Mouse (Mus musculus) adrenal gland, postnatal 14 days (tissue): ENCODE measurements at regions not wholly inside any gene's neighbourhood (a gene's known extent, or its start where the extent isn't known, plus 50 kb on each side); places are given as distances from the start of the nearest gene placed in this dataset.

ENCODE experiments used
- DNase-seq: peaks from one replicate; pipeline ENCODE4 v3.0.0; 2021; ENCODE audit warnings: mixed read lengths

GRCm38 (mm10) chr10:55767571-55767970 is 339.1 kb upstream of the Msl3l2 start:
- DNase-seq: peak; percentile 72

GRCm38 (mm10) chr10:55769642-55770041 is 337.1 kb upstream of the Msl3l2 start:
- no peak for DNase-seq

DNA sequence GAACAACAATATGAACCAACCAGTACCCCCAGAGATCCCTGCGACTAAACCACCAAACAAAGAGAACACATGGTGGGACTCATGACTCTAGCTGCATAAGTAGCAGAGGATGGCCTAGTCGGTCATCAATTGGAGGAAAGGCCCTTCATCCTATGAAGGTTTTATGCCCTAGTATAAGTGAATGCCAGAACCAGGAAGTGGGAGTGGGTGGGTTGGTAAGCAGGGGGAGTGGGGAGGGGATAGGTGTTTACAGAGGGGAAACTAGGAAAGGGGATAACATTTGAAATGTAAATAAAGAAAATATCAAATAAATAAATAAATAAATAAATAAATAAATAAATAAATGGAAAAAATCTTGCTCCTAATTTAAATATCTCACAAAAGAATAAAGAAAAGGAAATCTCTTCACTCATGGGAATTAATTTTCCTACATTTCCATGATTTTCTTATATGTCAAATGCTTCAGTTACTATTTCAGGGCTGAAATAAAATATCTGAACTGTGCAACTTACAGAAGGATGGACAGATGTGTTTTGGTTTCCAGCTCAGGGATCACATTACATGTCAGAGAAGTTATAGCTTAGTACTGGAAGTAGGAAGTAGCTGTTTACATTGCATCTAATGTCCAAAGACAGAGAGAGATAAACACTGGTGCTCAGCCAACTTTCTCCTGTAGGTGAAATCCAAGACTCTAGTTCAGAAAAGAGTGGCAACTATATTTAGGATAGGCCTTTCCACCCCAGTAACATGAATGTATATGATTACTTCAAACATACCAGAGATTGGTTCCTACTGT is 323.8 kb upstream of the Msl3l2 start:
- no peak for DNase-seq

DNA sequence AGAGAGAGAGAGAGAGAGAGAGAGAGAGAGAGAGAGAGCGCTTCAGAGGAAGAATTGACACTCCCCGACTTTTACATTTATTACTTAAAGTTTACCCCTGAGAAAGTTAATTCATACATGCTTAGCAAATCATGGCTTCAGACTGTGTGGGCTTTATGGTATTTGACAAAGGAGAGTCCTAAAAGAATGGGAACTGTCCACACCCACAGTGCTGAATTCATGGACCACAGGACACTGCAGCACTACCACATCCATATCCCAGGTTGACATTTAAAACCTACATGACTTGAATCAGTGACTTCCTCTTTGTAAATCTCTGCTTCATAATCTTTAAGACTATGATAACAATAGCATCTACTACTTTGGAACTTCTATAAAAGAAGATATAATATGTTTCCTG is 292.8 kb upstream of the Msl3l2 start:
- DNase-seq: no peak

DNA sequence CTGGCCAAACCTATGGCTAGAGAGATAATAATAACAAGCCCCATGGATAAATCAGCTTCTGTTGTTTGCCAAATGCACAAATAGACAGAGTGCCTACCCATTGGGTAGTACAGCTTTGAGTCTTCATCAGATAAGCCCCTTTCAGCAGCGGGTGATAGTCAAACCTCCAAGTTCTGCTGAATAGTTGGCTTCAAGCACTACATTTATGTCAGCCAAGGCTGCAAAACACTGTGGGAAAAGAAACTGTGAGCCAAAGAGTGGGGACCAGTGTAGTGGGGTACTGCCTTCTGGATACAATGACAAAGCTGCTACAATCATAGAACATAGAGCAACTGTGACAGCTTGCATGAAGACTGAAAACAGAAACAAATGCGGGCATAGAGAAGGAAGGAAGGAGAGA is 255.4 kb upstream of the Msl3l2 start:
- no peak for DNase-seq

DNA sequence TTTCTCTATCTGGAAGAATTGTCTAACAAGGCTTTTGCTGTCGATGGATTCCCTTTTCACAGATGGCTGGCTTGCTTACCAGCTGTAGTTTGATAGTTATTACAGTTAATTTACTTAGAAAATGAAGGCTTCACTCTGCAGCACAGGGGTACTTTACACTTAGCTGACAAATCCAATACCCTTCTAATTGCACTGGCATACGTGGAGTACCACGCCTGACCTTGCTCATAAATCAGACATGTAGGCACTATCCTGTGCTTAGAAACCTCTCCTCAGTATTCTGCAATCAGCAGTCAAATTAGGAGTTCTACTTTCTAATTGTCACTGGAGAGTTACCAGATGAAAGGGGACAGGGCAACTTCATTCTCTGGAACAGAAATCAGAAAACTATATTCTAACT is 214.1 kb upstream of the Msl3l2 start:
- DNase-seq: no peak

- DNase-seq: no peak
Observed at GRCm38 (mm10) chr10:55929100-55929499, 177.6 kb upstream of the Msl3l2 start.

DNA sequence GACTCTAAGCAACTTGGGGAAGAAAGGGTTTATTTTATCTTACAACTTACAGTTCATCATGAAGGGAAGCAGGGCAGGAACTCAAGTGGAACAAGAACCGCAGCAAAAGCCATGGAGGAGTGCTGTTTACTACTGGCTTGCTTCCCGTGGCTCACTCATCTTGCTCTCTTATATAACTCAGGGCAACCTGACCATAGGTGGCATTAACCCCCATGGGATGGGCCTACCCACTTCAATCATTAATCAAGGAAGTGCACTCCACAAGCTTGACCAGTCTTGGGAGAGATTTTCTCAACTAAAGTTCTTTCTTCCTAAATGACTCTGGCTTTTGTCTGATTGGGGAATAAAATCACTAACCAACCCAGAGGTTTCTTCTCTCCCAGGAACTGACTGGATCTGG is 172.7 kb upstream of the Msl3l2 start:
- no peak for DNase-seq

GRCm38 (mm10) chr10:55935447-55935846 is 171.3 kb upstream of the Msl3l2 start:
- no peak for DNase-seq

DNA sequence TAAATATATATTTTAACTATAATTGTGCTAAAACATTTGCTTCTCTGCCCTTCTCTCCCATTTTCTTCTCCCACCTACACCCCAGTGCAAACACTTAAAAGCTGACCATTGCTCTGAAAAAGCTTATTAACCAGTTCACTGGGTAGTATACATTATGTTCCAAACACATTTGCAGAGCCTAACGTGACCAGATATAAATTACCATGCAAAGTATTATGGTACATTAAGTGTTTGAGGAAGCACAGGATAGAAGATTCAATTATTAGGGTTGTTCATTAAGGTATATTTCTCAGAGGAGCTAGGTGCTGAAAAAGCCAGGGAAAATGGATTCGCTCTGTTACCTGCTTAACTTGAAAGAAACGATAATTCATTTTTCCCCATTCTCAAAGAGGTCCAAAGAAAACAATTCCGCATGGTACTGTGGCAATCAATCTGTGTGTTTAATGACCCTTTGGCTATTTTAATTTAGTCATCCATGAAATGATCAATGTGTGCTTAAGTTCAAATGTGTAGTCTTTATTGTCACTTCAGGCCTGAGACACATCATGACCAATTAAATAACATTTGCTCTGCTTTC is 144.0 kb upstream of the Msl3l2 start:
- DNase-seq: no peak
